Mouse (Mus musculus) CH12.LX (cell line): ENCODE measurements around the gene Gm10837. TPM values are rescaled to one million over a fixed set of nuclear protein-coding genes. Genes with fewer than 3 reads are reported as not detected.

Experiments
- DNase-seq: peaks from one replicate; pipeline ENCODE4 v3.0.0-alpha.2; 2013; ENCODE audit errors: extremely low read depth
- H3K27ac ChIP-seq: 2 replicates; pipeline ENCODE4 v1.5.1; 2012; ENCODE audit warnings: low read depth, mild to moderate bottlenecking, control low read depth, moderate library complexity; ENCODE audit not compliant: insufficient read depth
- H3K27me3 ChIP-seq: replicated peaks from 2 replicates; pipeline ENCODE3; 2012; ENCODE audit warnings: inconsistent platforms
- H3K36me3 ChIP-seq, 2 experiments: replicated peaks in 1 of 2; 2 replicates each; pipeline versions ENCODE3 to v1.6.1; 2012; ENCODE audit warnings: inconsistent platforms in 1 of 2, low read length in 1 of 2, mild to moderate bottlenecking in 1 of 2, mixed read lengths in 1 of 2, moderate library complexity in 1 of 2; ENCODE audit not compliant: control insufficient read depth in 1 of 2, insufficient read depth in 1 of 2
- H3K4me1 ChIP-seq, 2 experiments: 2 replicates each; pipeline ENCODE4 v1.6.1; 2012; ENCODE audit warnings: inconsistent platforms in 1 of 2, moderate library complexity in 1 of 2; ENCODE audit not compliant: insufficient read depth in 2 of 2, control insufficient read depth in 1 of 2
- H3K4me2 ChIP-seq: 2 replicates; pipeline ENCODE4 v1.6.1; 2012; ENCODE audit warnings: low read depth, mild to moderate bottlenecking, control low read depth; ENCODE audit not compliant: poor library complexity, insufficient read depth, severe bottlenecking
- H3K4me3 ChIP-seq, 3 experiments: fragments of 150-350 bp in 1 of 3; sonication (generic) in 1 of 3; replicated peaks in 1 of 3; 2 replicates each; pipeline versions ENCODE3 to v1.5.1; 2011 to 2012; ENCODE audit warnings: low read depth in 2 of 3, low read length in 2 of 3, mild to moderate bottlenecking in 2 of 3, moderate library complexity in 2 of 3, control low read depth in 1 of 3, improper control_type of control experiment in 1 of 3, inconsistent platforms in 1 of 3, mixed read lengths in 1 of 3; ENCODE audit not compliant: poor library complexity in 1 of 3
- H3K79me2 ChIP-seq: replicated peaks from 2 replicates; pipeline ENCODE4 v1.6.1; 2012; ENCODE audit warnings: mild to moderate bottlenecking, moderate library complexity; ENCODE audit not compliant: control insufficient read depth, poor library complexity, insufficient read depth, severe bottlenecking; ENCODE audit errors: extremely low read depth
- H3K9ac ChIP-seq: 2 replicates; pipeline ENCODE4 v1.6.1; 2012; ENCODE audit warnings: low read depth, mild to moderate bottlenecking, control low read depth, moderate library complexity; ENCODE audit not compliant: insufficient read depth
- H3K9me3 ChIP-seq: replicated peaks from 2 replicates; pipeline ENCODE3; 2012; ENCODE audit warnings: low read length, inconsistent platforms, mixed read lengths
- CHD2 ChIP-seq: IDR thresholded peaks from 2 replicates; pipeline ENCODE4 v1.6.1; 2011; ENCODE audit warnings: low read length, improper control_type of control experiment
- CTCF ChIP-seq, 2 experiments: IDR thresholded peaks in 1 of 2; conservative IDR thresholded peaks in 1 of 2; 2 replicates each; pipeline ENCODE4 v1.5.1; 2011 to 2012; ENCODE audit warnings: low read depth in 2 of 2, low read length in 2 of 2, improper control_type of control experiment in 1 of 2, inconsistent platforms in 1 of 2, mild to moderate bottlenecking in 1 of 2, moderate library complexity in 1 of 2
- ELF1 ChIP-seq: IDR thresholded peaks from 2 replicates; pipeline ENCODE4 v1.6.1; 2014; ENCODE audit warnings: low read depth, mild to moderate bottlenecking, inconsistent platforms, low read length, improper control_type of control experiment
- HCFC1 ChIP-seq: IDR thresholded peaks from 2 replicates; pipeline ENCODE4 v1.6.1; 2012; ENCODE audit warnings: low read depth, mild to moderate bottlenecking, inconsistent platforms, low read length, improper control_type of control experiment
- IRF4 ChIP-seq: IDR thresholded peaks from 2 replicates; pipeline ENCODE4 v1.6.1; 2014; ENCODE audit warnings: low read depth, mild to moderate bottlenecking, inconsistent platforms, low read length, improper control_type of control experiment
- MAX ChIP-seq: IDR thresholded peaks from 2 replicates; pipeline ENCODE4 v1.6.1; 2011; ENCODE audit warnings: low read length, improper control_type of control experiment
- MAZ ChIP-seq: IDR thresholded peaks from 2 replicates; pipeline ENCODE4 v1.6.1; 2012; ENCODE audit warnings: low read depth, mild to moderate bottlenecking, inconsistent platforms, low read length, improper control_type of control experiment, moderate library complexity
- MXI1 ChIP-seq: IDR thresholded peaks from 2 replicates; pipeline ENCODE4 v1.6.1; 2011; ENCODE audit warnings: mild to moderate bottlenecking, low read depth, low read length, improper control_type of control experiment
- NRF1 ChIP-seq: IDR thresholded peaks from 2 replicates; pipeline ENCODE4 v1.6.1; 2014; ENCODE audit warnings: low read depth, mild to moderate bottlenecking, inconsistent platforms, low read length, improper control_type of control experiment, moderate library complexity
- POLR2AphosphoS2 ChIP-seq: IDR thresholded peaks from 2 replicates; pipeline ENCODE4 v1.6.1; 2011; ENCODE audit warnings: low read depth, low read length, improper control_type of control experiment
- RAD21 ChIP-seq: IDR thresholded peaks from 2 replicates; pipeline ENCODE4 v1.6.1; 2011; ENCODE audit warnings: low read depth, mild to moderate bottlenecking, low read length, improper control_type of control experiment, moderate library complexity
- RCOR1 ChIP-seq: conservative IDR thresholded peaks from 2 replicates; pipeline ENCODE4 v1.6.1; 2012; ENCODE audit warnings: low read depth, mild to moderate bottlenecking, inconsistent platforms, low read length, improper control_type of control experiment
- SIN3A ChIP-seq: IDR thresholded peaks from 2 replicates; pipeline ENCODE4 v1.6.1; 2012; ENCODE audit warnings: low read length, improper control_type of control experiment, inconsistent platforms
- TBP ChIP-seq: conservative IDR thresholded peaks from 2 replicates; pipeline ENCODE4 v1.6.1; 2011; ENCODE audit warnings: low read depth, low read length, improper control_type of control experiment
- TCF12 ChIP-seq: IDR thresholded peaks from 2 replicates; pipeline ENCODE4 v1.6.1; 2014; ENCODE audit warnings: low read depth, mild to moderate bottlenecking, inconsistent platforms, low read length, improper control_type of control experiment
- UBTF ChIP-seq: IDR thresholded peaks from 2 replicates; pipeline ENCODE4 v1.6.1; 2012; ENCODE audit warnings: low read depth, mild to moderate bottlenecking, inconsistent platforms, low read length, improper control_type of control experiment, moderate library complexity
- ZC3H11A ChIP-seq: IDR thresholded peaks from 2 replicates; pipeline ENCODE4 v1.6.1; 2012; ENCODE audit warnings: low read depth, mild to moderate bottlenecking, inconsistent platforms, low read length, improper control_type of control experiment
- dilution Hi-C: fragments of 300-500 bp; cut with MboI; formaldehyde crosslinking; loops from 2 replicates; pipeline ENCODE4 v1.14.3; 2020; ENCODE audit warnings: low sequenced_read_pairs; ENCODE audit not compliant: extremely low pct_unique_long_range_greater_than_20kb, extremely low pct_ligation_motif_present
- in situ Hi-C: fragments of 300-500 bp; cut with MboI; formaldehyde crosslinking; loops from 3 replicates; pipeline ENCODE4 v1.14.3; 2019; ENCODE audit warnings: low sequenced_read_pairs, low pct_ligation_motif_present, low pct_unique_long_range_greater_than_20kb, mixed read lengths
- polyA plus RNA-seq: library from polyadenylated mRNA; unstranded; fragments of >175 nt; gene quantifications from 2 replicates; pipeline ENCODE4 v1.2.1, GENCODE M21; 2012; ENCODE audit warnings: low read depth; ENCODE audit not compliant: insufficient read length
- total RNA-seq, 2 experiments: library from RNA; depleted of rRNA; stranded (reverse); fragments of 300-350 nt in 1 of 2; fragments of >200 nt in 1 of 2; gene quantifications; 2 replicates each; pipeline ENCODE4 v1.2.3; 2012 to 2014

The Gm10837 gene
- total and polyA plus RNA-seq, 3 experiments = not detected

DNA sequence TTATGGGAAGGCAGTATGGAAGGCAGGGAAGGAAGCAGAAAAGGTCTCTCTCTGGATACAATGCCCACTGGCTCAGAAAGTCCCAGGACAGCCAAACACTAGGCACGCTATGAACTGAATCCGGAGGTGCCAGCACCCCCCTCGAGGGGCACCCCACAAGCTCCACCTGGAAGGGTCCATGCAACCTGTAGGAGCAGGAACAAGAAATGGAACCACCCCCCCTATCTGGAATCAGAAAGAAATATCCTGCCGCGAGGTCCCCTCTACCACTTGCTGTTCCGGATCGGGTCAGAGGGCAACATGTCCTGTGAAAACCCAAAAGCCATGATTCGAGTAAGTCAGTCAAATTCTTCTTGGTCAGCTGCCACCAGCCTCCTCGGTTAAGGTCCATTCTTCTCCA lies 28.4 kb upstream of the Gm10837 start:
- H3K36me3 ChIP-seq = peaks cover 0 to 5% of the 10 kb centered on the region in 2 experiments
- peak overlapping the region; percentile 51 for H3K4me2 ChIP-seq
- no peaks in the 10 kb centered on the region; the same call in 1 of the 2 replicates for H3K79me2 ChIP-seq
- in situ Hi-C loops (no loop called here), dilution Hi-C loops (no loop called here)
- TF ChIP-seq MAZ (no peak), POLR2AphosphoS2 (no peak), ELF1 (no peak), MAX (no peak), CTCF (conservative IDR thresholded peaks at IDR 0.05 in 1 of 2, IDR thresholded peaks at IDR 0.05 in 1 of 2; ENCODE audit: low read depth in 2 of 2, low read length in 2 of 2) (no peak), RCOR1 (no peak), SIN3A (no peak), RAD21 (no peak), ZC3H11A (no peak), HCFC1 (no peak), MXI1 (no peak)
- DNase-seq = no peak
- peaks cover 6% of the 10 kb centered on the region for H3K9me3 ChIP-seq
- no peaks in the 10 kb centered on the region for H3K27me3 ChIP-seq
- H3K9ac ChIP-seq = no peak overlapping the region
- H3K27ac ChIP-seq = no peak overlapping the region
- H3K4me3 ChIP-seq = peak overlapping the region in 1 of 3 experiments; percentile 37
- H3K4me1 ChIP-seq = peaks cover 0 to 14% of the 10 kb centered on the region in 2 experiments; a peak in 1 of 4 replicates

DNA sequence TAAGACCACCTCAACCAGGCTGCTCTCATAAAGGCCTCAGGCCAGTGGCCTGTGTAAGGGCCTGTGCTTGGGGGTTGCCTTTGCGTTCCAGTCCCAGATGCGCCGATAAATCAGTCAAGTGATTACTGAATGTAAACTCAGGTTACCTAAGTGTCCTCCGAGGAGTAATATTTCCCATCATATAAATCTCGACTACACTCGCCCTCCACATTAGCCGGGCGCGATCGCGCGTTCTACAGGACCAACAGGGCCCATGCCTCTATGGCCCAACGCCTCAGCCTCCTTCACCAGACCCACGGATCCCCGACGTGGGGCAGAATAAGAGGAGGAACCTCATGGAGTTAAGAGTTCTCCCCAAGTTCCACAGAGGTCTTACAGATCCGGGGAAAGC lies 27.7 kb upstream of the Gm10837 start:
- H3K4me2 ChIP-seq = peak overlapping the region; percentile 51
- H3K4me1 ChIP-seq = peaks cover 0 to 14% of the 10 kb centered on the region in 2 experiments; a peak in 1 of 4 replicates
- in situ Hi-C loops = no loop called here
- H3K9me3 ChIP-seq = peaks cover 6% of the 10 kb centered on the region
- dilution Hi-C loops = no loop called here
- H3K27ac ChIP-seq = no peak overlapping the region
- DNase-seq = no peak
- peaks cover 0 to 5% of the 10 kb centered on the region in 2 experiments for H3K36me3 ChIP-seq
- no peak for TF ChIP-seq CHD2
- no peak for TF ChIP-seq UBTF
- no peak for TF ChIP-seq NRF1
- TF ChIP-seq TCF12 = no peak
- no peak for TF ChIP-seq TBP
- no peak for TF ChIP-seq RAD21
- TF ChIP-seq POLR2AphosphoS2 = no peak
- no peak for TF ChIP-seq MXI1
- no peak for TF ChIP-seq IRF4
- TF ChIP-seq MAX = no peak
- peak overlapping the region; percentile 23; the same call in 1 of the 2 replicates for H3K9ac ChIP-seq
- H3K79me2 ChIP-seq = no peaks in the 10 kb centered on the region; the same call in 1 of the 2 replicates
- no peaks in the 10 kb centered on the region for H3K27me3 ChIP-seq
- peak overlapping the region; percentile 13 to 75 (median 62) for H3K4me3 ChIP-seq
